Mouse (Mus musculus) cerebellum, adult 9-11 months (tissue): ENCODE data around the gene Bmf.
A peak's percentile ranks its signal among the peaks of the same experiment; 100 is the strongest.

Source experiments
- DNase-seq: peaks from one replicate; pipeline ENCODE4 v3.0.0; 2022

Gene Bmf

DNA sequence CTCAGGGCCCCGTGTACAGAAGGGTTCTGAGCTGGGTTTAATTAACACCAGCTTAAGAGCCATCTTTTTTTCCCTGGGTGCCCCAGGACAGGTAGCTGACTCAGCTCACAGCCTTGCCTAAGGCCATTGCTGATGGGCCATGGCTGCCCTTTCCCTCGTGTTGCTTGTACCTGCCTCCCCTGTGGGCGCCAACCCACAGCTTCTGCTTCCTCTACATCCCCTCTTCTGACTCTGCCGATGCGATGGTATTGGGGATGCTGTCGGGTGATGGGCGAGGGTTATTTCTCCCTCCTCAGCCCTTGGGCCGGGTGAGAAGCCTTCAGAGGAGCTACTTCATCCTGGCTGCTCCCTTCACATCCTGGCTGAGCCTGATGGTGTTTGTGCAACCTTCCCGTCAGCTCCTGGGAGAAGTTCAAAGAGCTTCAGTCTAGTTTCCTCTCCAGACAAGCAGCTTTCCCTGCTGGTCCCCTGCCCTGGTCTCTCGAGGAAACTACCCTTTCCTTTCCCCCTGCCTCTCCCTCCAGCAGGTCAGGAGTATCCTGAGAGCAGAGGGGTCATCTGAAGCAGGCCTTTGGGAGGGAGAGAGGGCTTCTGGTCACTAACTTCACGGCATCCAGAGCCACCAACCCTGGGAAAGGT is 37.6 kb downstream of the Bmf start:
- DNase-seq = no peak

DNA sequence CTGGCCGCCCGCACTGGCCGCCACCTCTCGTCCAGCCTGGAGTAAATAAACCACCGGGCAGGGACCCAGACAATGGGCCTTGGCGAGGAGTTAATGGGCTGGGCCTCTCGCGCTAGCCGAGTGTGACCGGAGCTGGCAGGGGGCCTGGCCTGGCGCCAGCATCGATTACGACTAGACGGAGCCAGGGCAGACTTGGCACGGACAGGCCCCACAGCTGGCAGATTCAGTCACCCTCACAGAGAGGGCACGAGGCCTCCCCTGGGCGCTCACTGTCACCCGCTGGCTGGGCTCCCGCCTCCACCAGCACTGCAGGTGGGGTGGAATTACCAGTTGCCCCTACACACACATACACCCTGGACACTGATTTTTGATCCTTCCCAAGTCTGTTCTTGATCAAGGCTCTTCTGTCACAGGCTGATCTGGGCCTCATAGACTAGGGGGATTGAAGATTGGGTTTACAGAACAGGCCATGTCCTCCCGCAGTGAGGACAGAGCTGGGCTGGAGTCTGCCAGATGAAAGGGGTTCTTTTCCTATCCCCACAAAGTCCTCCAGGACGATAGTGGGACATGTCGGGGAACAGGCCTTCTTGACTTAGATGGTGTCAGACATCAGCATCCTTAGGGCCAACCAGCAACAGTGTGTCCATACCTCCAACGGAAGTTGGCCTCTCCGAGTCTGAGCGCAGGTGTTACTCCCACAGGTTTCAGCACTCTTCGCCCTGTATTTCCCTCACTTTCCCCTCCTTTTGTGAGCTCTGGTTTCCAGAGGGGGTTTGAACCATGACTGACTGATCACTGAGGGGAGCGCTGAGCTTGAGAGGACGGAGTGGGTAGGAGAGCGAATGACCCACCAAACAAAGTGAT is 38.8 kb downstream of the Bmf start:
- peak; percentile 73 for DNase-seq

DNA sequence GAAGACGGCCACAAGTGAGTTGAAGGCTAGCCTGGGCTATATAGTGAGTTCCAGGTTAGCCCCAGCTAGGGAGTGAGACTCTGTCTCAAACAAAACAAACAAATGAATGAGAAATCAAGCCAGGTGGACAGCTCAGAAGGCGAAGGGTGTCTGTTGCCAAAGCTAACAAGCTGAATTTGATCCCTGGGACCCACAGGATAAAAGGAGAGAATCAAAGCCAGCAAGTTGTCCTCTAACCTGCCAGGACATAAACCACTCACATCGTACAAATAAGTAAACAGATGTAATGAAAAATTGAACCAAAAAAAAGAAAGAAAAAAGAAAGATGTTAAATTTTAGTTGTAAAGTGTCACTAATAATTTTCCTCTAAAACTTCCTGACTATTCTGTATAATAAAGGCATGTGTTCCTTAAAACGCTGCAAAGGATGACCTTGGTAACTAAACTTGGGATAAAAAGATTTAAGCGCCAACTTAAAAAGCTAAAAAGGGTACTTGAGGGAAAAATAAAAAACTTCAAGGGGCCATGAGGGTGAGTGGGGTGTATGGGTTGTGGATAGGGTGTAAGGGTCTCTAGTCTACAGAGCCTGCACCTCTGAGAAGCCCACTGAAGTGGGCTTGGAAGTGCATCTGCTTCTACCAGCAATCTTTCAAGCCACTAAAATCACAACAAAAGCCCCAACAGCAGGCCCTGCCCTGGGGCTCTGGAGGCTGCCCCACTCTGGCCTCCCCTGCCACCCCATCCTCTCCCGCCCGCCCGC is 39.6 kb downstream of the Bmf start:
- no peak for DNase-seq

DNA sequence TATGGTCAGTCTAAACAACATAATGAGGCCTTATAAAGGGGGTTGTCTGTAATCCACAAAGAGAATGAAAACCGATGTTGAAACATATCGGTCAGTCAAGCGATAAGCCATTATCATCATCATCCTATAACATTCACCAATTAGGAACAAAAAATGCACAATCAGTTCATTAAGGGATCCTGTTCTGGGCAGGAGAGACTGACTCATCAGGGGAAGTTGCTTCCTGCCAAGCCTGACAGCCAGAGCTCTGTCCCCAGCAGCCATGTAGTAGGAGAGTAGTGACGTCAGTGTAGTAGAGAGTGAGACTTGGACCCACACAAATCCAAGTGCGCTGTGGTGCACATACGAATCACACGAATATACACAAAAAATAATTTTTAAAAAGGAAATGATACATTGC is 42.4 kb downstream of the Bmf start:
- no peak for DNase-seq

DNA sequence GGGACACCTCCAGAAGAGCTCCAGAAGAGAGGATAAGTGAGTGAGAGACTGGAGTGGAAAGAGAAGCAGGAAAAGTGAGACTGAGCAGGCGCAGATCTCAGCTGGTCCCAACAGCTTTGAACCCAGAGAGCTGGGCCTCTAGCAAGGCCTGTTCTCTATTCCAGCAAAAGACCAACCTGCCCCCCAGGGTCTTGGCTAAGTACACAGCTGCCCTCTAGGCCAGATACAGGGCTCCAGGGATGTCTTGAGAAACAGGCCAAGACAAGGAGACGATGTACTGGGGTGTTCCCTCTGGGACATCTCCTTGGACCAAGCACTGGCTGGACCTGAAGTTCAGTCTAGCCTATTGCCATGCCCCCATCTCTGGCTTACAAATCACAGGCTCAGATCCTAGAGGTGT is 49.3 kb downstream of the Bmf start:
- DNase-seq = no peak

DNA sequence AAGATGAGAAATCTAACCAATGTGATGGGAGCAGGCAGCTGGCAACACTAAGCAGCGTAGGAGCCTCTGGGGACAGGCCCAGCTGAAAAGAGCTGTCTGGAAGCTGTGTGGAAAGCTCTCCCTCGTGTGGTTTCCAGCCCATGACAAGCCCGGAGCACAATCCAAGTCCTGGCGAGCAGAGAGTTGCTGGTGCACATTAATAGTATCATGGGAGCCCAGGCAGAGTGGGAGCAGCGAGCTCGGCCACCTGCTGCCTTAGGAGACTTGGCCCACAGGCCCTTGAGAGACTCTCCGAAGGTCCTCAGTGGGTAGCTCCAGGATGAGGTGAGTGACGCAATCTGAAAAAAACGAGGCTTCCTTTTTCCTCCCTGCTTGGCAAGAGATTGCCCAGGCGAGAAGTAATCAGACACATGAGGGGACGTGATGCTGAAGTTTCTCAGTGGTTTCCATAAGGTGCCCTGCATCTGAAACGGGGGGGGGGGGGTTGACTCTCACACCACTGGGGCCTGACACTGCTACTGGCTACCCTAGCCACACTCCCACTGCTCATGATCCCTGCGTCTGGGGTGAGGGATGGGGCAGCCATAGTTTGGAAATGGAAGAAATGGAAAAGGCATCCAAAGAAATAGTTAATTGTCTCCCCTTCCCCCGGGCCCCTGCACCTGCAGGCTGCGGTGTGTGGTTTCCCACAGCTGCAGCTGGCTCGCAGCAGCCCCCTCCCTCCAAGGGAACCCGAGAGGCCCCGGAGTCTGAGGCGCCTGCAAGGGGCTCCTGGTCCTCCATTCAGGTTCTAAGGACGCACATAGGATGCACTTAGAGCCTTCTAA is 50.1 kb downstream of the Bmf start:
- DNase-seq = no peak

DNA sequence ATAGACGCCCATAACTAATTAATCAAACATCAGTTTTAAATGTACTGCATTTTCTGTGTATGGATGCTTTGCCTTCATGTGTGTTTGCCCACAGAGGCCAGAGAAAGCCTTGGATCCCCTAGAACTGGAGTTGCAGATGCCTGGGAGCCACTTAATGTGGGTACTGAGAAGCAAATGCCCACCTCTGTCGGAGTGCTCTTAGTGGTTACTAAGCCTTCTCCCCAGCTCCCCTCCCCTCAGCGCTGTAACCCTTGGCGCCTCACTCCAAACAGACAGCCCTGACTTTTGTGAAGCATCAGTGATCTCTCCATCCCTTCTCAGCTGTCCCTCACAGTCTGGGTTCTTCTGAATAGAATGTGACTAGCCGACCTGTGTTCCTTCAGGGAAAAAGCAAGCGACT is 51.0 kb downstream of the Bmf start:
- DNase-seq = no peak

DNA sequence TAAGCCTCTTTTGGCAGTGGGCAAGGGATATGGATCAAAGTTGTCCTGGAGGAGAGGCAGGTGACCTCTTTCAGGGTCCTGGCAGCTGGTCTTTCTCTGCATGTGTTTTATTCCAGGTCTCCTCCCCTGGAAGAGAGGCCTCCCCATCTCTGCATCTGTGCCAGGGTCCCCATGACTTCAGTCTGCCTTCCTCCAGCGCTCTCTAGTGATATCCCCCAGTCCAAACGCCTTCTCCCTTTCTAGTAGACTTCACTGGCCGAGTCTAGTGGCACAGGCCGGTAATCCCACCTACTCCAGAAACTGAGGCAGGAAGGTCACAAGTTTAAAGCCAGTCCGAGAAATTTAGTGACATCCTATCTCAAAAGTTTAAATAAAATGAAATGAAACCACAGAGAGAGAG is 51.6 kb downstream of the Bmf start:
- DNase-seq = no peak

DNA sequence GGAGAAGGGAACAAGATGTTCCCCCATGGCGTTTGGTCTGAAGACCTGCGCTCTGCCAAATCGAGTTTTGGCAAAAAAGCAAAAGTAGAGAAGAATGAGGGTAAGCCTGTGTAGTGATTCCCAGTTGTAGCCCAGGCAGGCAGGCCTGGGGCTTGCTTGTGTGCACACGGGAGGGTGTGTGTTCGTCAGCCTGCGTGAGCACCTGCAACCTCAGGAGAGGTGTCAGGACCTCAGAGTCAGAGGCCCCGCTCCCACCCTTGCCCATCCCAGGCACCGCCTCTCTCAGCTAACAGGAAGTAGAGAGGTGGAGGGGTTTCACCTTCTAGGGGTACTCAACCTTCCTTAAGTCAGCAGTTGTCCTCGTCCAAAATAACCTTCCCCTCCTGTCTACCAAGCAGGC is 54.5 kb downstream of the Bmf start:
- DNase-seq = no peak

DNA sequence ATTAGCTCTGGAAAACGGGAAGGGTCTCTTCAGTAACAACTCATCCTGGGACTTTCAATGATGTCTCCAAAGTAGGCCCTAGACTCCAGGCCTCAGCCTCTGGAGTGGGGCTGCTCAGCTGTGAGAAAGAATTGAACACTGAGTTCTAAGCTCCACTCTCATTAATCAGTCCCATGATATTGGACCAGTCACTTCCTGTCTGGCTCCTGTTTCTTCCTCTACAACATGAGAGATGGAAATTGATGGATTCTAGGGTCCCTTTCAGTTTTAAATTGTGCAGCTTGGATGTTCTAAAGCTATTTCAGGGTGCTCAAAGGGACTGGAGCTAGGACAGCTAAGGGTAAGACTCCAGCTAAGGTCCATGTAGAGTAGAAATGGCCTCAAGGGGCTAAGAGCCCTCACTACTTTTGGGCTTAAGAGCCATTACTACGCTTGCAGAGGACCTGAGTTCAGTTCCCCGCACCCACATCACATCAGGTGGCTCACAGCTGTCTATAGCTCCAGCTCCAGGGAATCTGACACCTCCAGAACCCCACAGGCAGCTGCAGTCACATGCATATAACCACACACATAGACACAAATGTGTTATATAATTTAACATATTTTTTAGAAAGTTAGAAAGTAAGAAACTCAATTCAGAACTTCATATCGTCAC is 57.6 kb downstream of the Bmf start:
- DNase-seq = no peak

DNA sequence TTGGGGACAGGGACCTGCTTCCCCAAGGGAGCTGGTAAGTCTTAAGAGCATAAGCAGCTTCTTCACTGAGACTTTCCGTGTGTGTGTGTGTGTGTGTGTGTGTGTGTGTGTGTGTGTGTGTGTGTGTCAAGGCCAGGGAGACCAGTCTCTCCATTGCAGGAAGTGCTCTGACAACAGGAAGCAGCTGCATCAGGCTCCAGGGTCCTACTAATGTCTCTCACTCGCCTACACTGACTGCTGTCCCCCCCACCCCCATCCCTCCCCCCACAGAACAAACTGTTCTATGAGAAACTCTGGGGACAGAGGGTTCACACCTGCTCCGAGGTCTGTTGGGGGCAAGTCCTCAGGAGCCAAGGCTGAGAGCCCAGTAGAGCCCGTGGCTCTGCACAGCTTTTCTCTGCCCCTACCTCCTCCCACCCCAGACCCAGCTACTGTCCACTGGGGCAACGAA is 58.2 kb downstream of the Bmf start:
- no peak for DNase-seq

DNA sequence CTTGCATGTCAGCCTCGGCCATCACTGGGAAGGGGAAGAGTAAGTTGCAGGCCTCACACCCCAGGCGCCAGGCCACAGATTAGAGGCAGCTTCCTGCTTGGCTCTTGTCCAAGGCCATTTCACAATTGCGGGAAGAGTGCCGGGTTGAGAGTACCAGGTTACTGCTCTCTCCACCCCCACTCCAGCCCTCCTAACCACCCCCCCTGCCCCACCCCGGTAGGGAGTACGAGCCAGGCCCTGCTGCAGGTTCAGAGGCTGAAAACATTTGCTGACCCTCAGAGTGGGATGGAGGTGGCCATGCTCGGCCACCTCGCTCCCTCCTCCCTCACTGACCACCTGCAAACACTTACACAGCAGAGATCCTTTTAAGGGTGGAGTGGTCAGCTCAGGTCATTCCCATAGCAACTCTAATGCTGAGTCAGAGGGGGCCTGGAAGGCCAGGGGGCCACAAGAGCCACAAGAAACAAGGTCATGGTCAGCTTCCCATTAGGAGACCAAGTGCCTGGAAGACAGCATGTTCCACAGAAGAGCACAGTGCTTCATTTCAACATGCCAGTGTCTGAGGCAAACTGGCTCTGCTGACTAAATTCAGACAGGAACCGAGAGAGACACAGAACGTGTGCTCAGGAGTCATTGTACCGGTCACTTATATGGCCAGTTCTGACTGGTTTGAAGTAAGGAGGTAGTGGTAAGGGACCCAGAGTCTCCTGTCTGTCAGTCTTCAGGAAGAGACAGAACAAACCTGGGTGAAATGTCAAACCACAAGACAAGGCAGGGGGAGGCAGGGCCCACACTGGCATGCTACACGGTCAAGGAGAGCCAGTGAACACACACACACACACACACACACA is 59.0 kb downstream of the Bmf start:
- DNase-seq = no peak

DNA sequence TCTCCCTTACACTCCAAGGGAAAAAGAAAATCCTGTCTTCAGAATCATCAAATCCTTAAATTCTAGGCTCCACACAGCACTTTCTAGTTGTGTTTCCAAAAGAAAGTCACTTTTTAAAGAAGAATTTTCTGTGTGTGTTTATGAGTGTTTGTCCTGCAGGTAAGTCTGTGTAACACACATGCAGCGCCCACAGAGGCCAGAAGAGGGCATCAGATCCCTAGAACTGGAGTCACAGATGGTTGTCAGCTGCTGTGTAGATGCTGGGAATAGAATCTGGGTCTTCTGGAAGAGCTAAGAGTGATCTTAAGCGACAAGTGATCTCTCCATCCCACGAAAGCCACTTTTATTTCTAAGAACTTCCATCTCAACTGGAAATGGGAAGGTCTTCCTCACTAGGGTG is 61.7 kb downstream of the Bmf start:
- DNase-seq = no peak

DNA sequence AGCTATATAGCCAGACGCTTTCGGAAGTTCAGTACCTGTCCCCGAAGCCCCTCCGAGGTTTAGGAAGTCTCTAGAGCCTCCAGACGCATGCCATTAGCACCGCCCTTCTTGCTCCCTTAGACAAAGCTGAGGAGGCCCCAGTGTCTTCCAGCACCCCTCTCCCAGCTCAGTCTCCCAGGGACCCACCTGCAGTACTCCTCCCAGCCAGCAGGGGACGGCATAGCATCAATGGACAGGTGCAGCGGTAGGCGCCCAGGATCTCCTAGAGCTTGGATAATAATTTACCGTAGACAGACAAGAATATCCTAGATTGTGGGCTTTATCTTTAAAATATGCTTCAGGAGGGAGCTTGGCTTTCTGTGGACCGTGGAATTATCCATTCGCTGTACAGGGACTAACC is 62.6 kb downstream of the Bmf start:
- DNase-seq = peak; percentile 60

DNA sequence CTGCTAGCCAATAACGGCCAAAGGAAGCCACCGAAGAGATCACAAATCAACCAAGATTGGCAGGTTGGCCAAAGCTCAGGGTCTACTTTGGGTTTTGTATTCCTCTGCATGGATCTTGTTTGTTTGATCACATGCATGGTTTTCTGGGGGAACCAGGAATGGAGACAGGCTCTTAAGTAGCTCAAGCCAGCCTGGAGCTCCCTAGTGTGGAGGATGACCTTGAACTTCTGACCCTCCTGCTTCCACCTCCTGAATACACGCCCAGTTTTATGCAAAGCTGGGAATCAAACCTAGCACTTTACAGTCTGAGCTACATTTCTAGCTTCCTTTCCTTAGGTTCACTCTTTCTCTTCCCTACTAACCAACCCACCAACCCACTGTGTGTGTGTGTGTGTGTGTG is 64.1 kb downstream of the Bmf start:
- DNase-seq = no peak

DNA sequence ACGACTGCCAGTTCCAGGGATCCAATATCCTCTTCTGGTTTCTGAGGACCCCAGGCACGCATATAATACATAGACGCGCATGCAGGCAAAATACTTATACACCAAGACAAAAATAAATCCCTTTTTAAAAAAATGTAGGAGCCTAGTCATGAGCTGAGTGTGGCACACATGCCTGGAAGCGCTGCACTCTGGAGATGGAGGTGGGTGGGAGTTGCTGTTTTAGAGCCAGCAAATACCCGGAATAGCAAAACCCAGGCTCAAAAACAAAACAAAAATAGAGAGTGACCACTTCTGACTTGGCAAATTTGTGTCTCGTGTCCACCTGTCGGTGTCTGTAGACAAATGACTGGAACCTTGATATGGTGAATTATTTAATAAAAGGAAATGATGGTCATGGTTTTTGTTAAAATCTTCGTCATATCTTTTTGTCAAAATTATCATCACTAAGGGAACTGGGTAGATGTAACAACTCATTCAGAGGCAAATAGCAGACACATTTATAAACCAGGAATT is 65.0 kb downstream of the Bmf start:
- no peak for DNase-seq

DNA sequence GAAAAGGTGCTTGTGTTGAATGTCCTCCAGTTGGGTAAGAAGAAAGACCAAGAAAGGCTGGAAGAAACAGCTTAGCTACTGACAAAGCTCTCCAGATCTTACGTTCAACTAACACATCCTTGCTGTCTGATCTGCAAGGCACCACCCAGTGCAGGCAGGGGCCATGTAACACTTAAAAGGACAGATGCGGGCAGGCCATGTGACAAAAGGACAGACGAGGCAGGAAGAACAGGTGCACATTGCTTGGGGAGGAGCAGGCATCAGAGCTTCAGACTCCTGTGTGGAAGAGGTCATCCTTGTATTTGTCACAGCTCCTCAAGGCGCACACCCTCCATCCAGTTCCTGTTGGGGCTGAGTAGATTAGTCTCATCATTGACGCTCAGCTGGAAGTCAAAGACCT is 66.5 kb downstream of the Bmf start:
- DNase-seq = no peak

DNA sequence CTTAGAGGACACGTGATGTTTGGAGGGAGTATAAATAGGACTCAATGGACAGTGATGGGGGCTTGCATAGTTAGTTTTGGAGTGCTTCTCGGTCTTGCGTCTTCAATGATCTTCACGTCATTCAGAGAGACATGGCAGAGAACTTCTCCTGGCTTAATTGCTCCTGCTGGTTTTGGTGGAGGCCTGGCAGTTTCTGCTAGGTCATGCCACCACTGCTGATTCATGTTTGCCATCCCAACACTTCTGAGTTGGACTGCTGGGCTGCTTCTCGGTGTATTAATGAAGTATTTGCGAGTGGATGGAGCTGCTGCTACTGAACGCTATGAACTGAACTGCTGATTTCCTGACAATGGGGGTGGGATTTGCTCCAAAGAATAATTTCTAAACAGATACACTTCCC is 68.6 kb downstream of the Bmf start:
- no peak for DNase-seq

DNA sequence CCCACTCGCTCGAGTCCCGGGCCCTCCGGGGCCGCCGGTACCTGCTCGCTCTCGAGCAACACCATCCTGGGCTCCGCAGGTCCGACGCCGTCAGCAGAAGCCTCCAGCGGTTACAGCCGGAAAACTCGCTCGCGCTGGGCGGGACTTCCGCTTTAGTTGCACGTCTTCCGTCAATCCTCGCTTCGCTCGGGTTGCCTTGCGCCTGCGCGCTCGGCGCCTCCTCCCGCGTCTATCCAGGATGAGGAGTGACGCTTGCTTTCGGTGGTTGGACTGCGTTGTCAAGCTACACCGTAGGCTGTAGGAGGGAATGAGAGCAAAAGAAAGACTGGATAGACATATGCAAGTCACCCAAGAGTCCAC is 70.0 kb downstream of the Bmf start, which contains the start of gene Srp14:
Gene Srp14, minus strand, starts transcription at position 162 of the 360 bp plus-strand sequence.
- DNase-seq = peak; percentile 94

DNA sequence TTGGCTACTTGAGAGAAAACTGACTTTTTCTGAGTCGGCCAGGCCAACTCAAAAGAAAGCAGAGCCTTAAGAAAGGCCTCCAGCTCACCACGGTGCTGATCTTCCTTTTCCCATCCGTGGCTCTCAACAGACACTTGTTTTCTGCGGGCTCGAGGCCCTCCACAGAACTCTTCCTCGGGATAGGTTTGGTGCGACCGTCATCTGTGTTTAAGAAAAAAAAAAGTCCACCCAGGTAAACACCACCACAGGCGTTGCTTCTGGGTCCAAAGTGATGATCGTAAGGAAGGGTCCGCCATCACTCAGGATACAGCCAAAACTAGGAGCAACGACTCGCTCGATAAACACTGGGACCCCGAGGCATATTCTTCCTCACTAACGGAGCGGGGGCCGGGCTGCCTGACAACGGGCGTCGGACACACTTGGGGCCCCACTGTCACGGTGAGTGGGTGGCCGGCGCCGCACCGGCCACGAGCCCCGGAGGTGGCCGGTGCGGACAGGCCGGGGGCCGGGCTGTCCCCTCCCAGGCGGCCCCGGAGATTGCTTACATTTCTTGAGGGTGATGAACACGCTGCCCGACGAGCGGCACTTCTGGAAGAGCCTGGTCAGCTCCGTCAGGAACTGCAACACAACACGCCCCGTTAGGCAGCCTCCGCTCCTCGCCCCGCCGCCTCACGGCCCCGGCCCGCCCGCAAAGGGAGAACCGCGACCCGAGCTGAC is 70.5 kb downstream of the Bmf start:
- DNase-seq = no peak
